Mouse (Mus musculus) erythroblast, embryonic 14.5 days (primary cell): ENCODE measurements around the gene Npnt.

Source experiments
- GATA1 ChIP-seq: IDR thresholded peaks from 2 replicates; pipeline ENCODE4 v1.6.1; 2012; ENCODE audit warnings: low read length, inconsistent platforms, mixed read lengths
- TAL1 ChIP-seq: IDR thresholded peaks from 3 replicates; pipeline ENCODE4 v1.6.1; 2012; ENCODE audit warnings: low read length, inconsistent platforms, mixed read lengths

DNA sequence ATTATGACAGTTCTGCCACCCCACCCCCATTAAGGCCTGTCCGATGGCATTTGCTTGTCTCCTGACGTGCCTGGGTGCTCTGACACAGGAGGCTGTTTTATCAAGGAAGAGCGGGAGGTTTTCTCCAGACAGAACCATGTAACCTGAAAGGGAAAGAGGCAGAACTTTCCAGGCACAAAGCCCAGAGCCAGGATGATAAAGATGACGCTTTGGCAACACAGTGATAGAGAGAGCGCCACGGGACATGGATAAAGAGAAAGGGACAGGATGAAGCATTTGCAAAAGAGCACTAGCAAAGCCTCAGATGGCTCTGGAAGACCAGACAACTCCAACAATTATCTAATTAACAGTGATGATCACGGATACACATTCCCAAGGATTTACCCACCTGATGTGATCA lies 56.0 kb downstream of the Npnt start:
- no peak for TF ChIP-seq GATA1
- TF ChIP-seq TAL1, result no peak
